Mouse (Mus musculus) embryonic facial prominence, embryonic 13.5 days (tissue): ENCODE results near the gene Mybbp1a. TPM values are rescaled to one million over a fixed set of nuclear protein-coding genes. Genes with fewer than 3 reads are reported as not detected.

ENCODE experiments used
- ATAC-seq: fragments of 200-750 bp; cut with Nextera tagmentation; 2 replicates; pipeline ENCODE4 v1.8.0; 2017; ENCODE audit warnings: low read depth; ENCODE audit not compliant: insufficient number of reproducible peaks, insufficient read depth, low FRiP score, low TSS enrichment
- H3K27ac ChIP-seq: fragments of 300-500 bp; sonication (generic); 2 replicates; pipeline ENCODE4 v1.5.1; 2015; ENCODE audit warnings: moderate library complexity, mild to moderate bottlenecking, inconsistent platforms
- H3K27me3 ChIP-seq: fragments of 300-500 bp; sonication (generic); 2 replicates; pipeline ENCODE4 v1.6.1; 2015; ENCODE audit warnings: mild to moderate bottlenecking, inconsistent platforms
- H3K36me3 ChIP-seq: fragments of 300-500 bp; sonication (generic); 2 replicates; pipeline ENCODE4 v1.6.1; 2015; ENCODE audit warnings: mild to moderate bottlenecking, inconsistent platforms
- H3K4me1 ChIP-seq: fragments of 300-500 bp; sonication (generic); 2 replicates; pipeline ENCODE4 v1.6.1; 2015; ENCODE audit warnings: inconsistent platforms
- H3K4me2 ChIP-seq: fragments of 300-500 bp; sonication (generic); 2 replicates; pipeline ENCODE4 v1.6.1; 2015; ENCODE audit warnings: moderate library complexity, mild to moderate bottlenecking, inconsistent platforms
- H3K4me3 ChIP-seq: fragments of 300-500 bp; sonication (generic); 2 replicates; pipeline ENCODE4 v1.5.1; 2015; ENCODE audit warnings: mild to moderate bottlenecking, inconsistent platforms
- H3K9ac ChIP-seq: fragments of 300-500 bp; sonication (generic); 2 replicates; pipeline ENCODE4 v1.6.1; 2015; ENCODE audit warnings: mild to moderate bottlenecking, inconsistent platforms
- H3K9me3 ChIP-seq: fragments of 300-500 bp; sonication (generic); 2 replicates; pipeline ENCODE4 v1.6.1; 2016; ENCODE audit warnings: inconsistent platforms
- WGBS: fragments of 180-500 bp; shearing (Covaris S2); methylation state at CpG from one replicate; pipeline ENCODE4 v1.1.7; 2015; ENCODE audit warnings: mixed read lengths; 5-methylcytosine and 5-hydroxymethylcytosine counted together
- polyA plus RNA-seq: library from polyadenylated mRNA; unstranded; fragments of >200 nt; fragmentation: Nextera tagmentation; extraction: Ambion mirVana; gene quantifications from 2 replicates; pipeline ENCODE4 v1.2.1, GENCODE M21; 2015

Mybbp1a gene
- polyA plus RNA-seq, 1 experiment from 2014 or later = 174 TPM

DNA sequence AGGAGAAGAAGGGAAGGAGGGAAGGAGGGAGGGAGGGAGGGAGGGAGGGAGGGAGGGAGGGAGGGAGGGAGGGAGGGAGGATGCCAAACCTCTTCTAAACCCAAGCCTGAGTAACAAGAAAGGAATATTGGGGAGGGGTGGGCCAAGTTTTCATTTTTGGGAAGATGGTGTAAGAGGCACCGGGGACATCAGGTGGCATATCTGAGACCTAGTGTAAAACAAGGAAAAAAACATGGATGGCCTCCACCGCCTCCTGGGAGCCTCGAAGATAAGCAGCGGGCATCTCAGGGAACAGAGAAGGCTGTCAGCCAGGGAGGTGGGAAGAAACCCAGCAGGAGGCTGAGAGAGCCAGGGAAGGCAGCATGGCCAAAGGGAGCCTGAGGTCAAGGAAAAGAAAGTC is 35.6 kb upstream of the Mybbp1a start:
- Histone ChIP-seq H3K9me3 (no peaks in the 10 kb centered on the region), H3K27me3 (peaks cover 28% of the 10 kb centered on the region), H3K4me2 (no peak overlapping the region), H3K36me3 (0 out of 2 replicates have a peak, but pooled peaks cover 3% of the 10 kb centered on the region), H3K9ac (no peak overlapping the region), H3K4me1 (peaks cover 31% of the 10 kb centered on the region), H3K4me3 (no peak overlapping the region), H3K27ac (peak overlapping the region; percentile 17; the same call in 1 of the 2 replicates)
- no peak for ATAC-seq
- WGBS = 56% methylated on average over 4 of the region's 4 CpGs

DNA sequence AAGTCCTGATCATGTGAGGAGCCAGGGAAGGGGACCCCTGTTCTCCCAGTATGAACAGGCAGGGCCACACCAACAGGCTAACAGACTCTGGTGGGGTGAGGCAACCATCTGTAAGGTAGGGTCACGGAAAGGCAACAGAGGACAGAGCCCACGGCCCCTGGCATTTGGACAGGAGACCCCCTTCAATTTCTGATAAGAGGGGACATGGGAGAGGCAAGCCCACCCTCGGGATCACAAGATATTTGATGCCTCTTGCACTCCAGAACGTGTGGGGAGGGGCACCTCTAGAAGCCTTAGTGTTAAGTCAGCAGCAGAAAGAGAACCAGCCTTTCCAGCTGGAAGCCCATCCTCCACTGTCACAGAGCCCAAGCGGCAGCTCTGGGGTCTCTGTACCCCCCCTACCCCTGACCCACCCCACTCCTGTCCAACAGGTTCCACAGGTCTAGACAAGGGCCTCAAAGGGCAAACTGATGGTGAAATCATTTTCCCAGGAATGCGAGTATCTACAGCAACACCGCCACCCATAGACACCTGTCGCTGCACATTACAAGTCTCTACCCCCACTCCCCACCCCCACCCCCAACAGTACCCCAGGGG is 35.0 kb upstream of the Mybbp1a start:
- WGBS = 46% methylated on average over 8 of the region's 8 CpGs
- Histone ChIP-seq H3K4me1 (peaks cover 34% of the 10 kb centered on the region), H3K4me2 (no peak overlapping the region; the same call in 1 of the 2 replicates), H3K9ac (no peak overlapping the region), H3K36me3 (0 out of 2 replicates have a peak, but pooled peaks cover 3% of the 10 kb centered on the region), H3K27me3 (peaks cover 34% of the 10 kb centered on the region), H3K9me3 (no peaks in the 10 kb centered on the region), H3K4me3 (no peak overlapping the region), H3K27ac (peak overlapping the region; percentile 17; the same call in 1 of the 2 replicates)
- ATAC-seq = no peak

DNA sequence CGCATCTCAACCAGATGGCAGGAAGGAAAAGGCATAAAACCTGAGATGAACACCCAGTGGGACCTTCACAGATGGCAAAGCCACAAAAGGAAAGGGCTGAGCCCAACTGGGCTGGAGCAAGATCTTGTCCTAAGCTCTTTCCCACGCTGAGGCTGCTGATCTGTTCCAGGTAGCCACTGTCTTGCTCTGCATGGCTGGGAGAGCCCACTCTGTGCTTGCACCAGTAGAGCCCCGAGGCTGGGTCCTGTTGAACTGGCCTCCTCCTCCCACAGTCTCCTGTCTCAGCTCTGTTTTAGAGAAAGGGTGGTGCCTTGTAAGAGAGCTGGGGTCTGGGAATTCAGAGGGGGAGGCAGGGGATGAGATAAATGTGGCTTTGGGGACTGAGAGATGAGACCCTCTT is 34.1 kb upstream of the Mybbp1a start:
- ATAC-seq = no peak
- 20% methylated on average over 3 of the region's 3 CpGs for WGBS
- Histone ChIP-seq H3K4me3 (no peak overlapping the region), H3K27ac (no peak overlapping the region), H3K9me3 (no peaks in the 10 kb centered on the region), H3K9ac (no peak overlapping the region), H3K4me2 (peak overlapping the region; percentile 7; the same call in 1 of the 2 replicates), H3K27me3 (peaks cover 41% of the 10 kb centered on the region), H3K36me3 (0 out of 2 replicates have a peak, but pooled peaks cover 3% of the 10 kb centered on the region), H3K4me1 (peaks cover 33% of the 10 kb centered on the region)

DNA sequence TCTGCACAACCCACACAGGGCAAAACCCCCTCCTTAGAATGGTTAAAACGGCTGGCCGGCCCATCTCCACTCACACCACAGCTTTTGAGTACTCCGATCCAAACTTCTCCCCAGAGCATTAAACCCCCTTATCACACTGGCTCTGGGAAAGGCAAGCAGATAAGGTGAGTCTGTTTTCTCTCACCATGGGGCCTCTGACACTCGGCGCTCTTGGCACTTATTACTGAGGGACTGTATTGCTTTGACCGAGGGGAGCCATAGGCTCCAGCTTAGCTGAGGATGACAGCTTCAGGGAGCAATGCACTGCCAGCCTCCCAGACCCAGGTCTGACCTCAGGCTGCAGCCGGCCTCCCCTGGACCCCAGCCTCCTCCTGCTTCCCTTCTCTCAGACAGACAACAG is 33.6 kb upstream of the Mybbp1a start:
- 26% methylated on average over 7 of the region's 7 CpGs for WGBS
- ATAC-seq = no peak
- no peak overlapping the region for H3K27ac ChIP-seq

DNA sequence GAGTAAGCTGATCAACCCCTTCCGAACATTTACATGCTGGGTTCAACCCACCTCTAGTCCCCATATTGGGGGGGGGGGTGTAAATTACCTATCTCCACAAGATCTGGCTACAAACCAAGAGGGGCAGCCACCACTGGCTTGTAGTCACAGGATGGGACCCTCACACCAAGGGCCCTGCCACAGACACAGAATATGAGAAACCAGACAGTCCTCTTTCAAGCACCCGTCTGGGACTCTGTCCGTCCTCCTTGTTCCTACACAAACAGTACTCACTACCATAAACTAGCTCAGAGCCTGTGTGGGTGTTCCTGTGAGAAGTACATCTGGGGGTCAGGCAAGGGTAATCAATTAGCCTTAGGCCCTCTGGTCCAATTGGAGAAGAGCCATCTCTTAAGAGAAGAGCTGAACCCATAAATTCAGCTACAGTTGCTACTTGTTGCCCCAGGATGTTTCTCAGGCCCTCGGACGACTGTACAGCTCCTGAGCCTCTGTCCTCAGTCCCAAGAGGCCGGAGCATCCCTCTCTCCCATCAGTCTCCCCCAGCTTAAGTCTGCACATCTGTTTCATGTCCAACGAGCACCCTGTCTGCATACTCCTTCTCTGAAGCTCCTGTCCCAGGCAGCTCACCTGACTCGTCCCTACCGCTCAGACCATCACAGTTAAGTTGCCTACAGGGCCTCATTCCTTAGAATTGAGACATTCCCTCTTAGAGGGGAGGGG is 32.5 kb upstream of the Mybbp1a start:
- Histone ChIP-seq H3K4me2 (peak overlapping the region; percentile 99), H3K27me3 (peaks cover 42% of the 10 kb centered on the region), H3K4me3 (0 out of 2 replicates have a peak overlapping the region, but pooled peaks have one; percentile 9), H3K4me1 (peaks cover 33% of the 10 kb centered on the region), H3K36me3 (0 out of 2 replicates have a peak, but pooled peaks cover under 1% of the 10 kb centered on the region), H3K27ac (no peak overlapping the region), H3K9me3 (no peaks in the 10 kb centered on the region), H3K9ac (no peak overlapping the region)
- WGBS = 50% methylated on average over 9 of the region's 9 CpGs
- no peak for ATAC-seq

More for the DNA sequence above, 33.6 kb upstream of the Mybbp1a start:
- Histone ChIP-seq H3K36me3 (0 out of 2 replicates have a peak, but pooled peaks cover 3% of the 10 kb centered on the region), H3K9me3 (no peaks in the 10 kb centered on the region), H3K9ac (no peak overlapping the region), H3K4me1 (peaks cover 33% of the 10 kb centered on the region), H3K4me3 (no peak overlapping the region), H3K4me2 (no peak overlapping the region), H3K27me3 (peaks cover 42% of the 10 kb centered on the region)

DNA sequence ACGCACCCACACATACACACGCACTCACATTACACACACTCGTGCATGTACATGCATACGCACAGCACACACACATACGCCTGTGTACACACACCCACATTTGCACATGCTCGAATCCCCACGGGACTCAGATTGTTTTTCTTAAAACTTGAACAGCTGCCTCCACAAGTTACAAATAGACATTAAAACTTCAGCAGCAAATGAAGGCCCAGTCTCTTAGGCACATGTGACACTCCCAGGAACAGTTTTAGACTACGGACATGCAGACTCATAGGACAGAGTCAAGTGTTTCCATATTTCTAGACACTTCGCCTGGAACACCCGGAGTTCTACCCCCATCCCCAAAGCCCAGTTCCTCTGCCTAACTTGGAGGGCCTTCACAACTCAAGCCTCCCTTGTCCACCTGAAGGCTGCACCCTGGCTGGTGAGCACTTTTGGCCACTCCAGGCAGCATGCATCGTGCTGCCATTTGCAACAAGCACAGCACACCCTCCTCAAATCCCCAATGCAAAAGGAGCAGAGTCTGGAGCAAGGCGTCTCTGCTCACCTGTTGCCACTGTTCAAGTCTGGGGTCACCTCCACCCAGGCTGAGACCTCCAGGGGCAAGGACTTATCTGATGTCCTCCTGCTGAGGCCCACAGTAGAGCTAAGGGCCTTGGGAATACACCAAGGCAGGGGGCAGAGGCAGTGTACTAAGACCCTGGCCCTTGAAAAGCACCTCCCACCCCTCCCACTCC is 31.3 kb upstream of the Mybbp1a start:
- Histone ChIP-seq H3K27me3 (peaks cover 47% of the 10 kb centered on the region), H3K27ac (no peak overlapping the region), H3K4me1 (peaks cover 33% of the 10 kb centered on the region), H3K9me3 (no peaks in the 10 kb centered on the region), H3K36me3 (no peaks in the 10 kb centered on the region), H3K4me3 (peak overlapping the region; percentile 66; the same call in 1 of the 2 replicates), H3K4me2 (peak overlapping the region; percentile 99), H3K9ac (no peak overlapping the region)
- WGBS = 73% methylated on average over 12 of the region's 12 CpGs
- ATAC-seq = no peak

DNA sequence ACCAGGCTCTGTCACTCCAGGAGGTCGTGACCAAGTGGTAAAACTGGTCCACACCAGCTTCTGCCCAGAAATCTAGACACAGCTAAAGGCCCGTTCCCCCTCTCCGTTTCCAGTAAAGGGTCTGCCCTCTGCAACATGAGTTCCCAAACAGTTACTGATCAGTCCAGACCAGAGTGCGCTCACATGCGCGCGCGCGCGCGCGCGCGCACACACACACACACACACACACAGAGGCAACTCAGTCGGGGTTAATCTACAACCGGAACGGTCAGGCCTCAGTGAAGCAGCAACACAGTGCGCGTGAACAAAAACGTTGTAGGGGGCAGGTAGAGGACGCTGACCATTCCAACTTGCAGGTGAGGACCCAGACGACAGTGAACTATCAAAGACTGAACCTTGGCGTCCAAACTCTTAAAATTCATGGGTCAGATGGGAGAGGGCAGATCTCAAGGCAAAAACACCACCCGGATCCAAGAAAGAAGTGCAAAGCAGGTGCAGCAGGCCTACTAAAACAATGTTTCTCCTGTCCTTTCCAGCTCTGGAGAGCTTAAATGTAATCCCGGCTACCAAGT is 30.5 kb upstream of the Mybbp1a start:
- no peaks in the 10 kb centered on the region for H3K9me3 ChIP-seq
- peak overlapping the region; percentile 66 for H3K4me3 ChIP-seq
- peaks cover 47% of the 10 kb centered on the region for H3K27me3 ChIP-seq
- no peak for ATAC-seq
- H3K9ac ChIP-seq = peak overlapping the region; percentile 73; the same call in 1 of the 2 replicates
- 2% methylated on average over 25 of the region's 25 CpGs for WGBS
- 0 out of 2 replicates have a peak overlapping the region, but pooled peaks have one; percentile 48 for H3K27ac ChIP-seq
- H3K4me1 ChIP-seq = peaks cover 33% of the 10 kb centered on the region
- H3K4me2 ChIP-seq = peak overlapping the region; percentile 99
- H3K36me3 ChIP-seq = no peaks in the 10 kb centered on the region

DNA sequence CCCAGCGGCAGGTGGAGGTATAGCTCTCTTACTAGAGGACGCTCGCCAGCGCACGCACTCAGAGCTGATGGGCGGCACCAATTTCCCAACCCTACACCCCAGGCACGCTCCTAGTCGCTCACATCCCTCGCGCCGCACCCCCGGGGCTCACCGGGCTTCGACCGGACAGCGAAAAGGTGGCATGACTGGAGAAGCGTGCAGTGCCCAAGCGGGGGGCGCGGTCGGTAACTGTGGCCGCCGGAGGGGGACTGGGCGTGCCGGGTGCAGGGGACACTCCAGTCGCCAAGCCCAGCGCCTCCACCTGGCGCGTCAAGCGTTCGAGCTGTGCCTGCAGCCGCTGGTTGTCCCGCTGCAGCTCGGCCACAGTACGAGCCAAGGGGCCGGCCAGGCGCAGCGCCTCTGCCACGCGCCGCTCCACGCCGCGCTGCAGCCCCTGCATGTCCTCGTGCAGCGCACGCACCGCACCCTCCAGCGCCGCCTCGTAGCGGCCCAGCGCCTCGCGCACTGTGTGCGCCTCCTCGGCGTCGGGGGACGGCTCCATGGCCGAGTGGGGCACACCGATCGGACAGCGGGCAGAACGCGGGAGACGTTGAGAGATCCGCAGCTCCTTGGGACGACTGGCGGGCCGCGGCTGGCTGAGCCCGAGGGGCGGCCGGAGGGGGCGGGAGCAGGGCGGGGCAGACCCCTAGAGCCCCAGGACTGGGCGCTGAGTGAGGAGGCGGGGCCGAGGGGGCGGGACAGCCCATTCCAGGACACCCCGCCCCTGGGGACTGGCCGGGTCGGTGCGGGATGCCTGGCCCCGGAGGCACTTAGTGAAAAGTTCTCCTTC is 29.8 kb upstream of the Mybbp1a start, which contains the start of gene Smtnl2:
Gene Smtnl2, minus strand, starts transcription at position 621 of the 829 bp plus-strand sequence.
- Histone ChIP-seq H3K4me2 (peak within 1 kb of the TSS; percentile 99), H3K27ac (0 out of 2 replicates have a peak within 1 kb of the TSS, but pooled peaks have one; percentile 48), H3K4me1 (peaks cover 29% of the 10 kb centered on the region), H3K9me3 (no peaks in the 10 kb centered on the region), H3K27me3 (peaks cover 47% of the 10 kb centered on the region), H3K36me3 (no peaks in the 10 kb centered on the region), H3K4me3 (peak within 1 kb of the TSS; percentile 66), H3K9ac (peak within 1 kb of the TSS; percentile 73)
- peak; percentile 83 for ATAC-seq
- under 1% methylated on average over 84 of the region's 86 CpGs for WGBS

DNA sequence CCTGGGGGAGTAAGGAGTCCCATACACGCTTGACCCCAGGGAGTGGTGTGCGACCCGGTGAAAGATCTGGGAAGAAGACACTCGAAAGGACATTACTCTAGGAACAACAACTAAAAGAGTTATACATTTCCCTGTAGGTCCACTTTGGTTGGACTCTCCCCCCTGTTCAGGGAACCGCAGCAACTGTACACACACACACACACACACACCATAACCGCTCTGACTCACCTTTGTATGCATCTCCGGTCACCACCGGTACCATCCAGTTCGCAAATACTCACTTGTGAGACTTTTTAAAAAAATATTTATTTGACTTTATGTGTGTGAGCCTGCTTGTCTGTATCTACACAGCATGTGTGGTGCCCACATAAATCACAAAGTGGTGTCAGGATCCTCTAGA is 29.2 kb upstream of the Mybbp1a start:
- Histone ChIP-seq H3K9me3 (no peaks in the 10 kb centered on the region), H3K9ac (peak overlapping the region; percentile 73), H3K27ac (no peak overlapping the region), H3K4me1 (peaks cover 25% of the 10 kb centered on the region), H3K4me2 (peak overlapping the region; percentile 99), H3K4me3 (peak overlapping the region; percentile 66), H3K27me3 (peaks cover 47% of the 10 kb centered on the region), H3K36me3 (no peaks in the 10 kb centered on the region)
- 33% methylated on average over 9 of the region's 9 CpGs for WGBS
- no peak for ATAC-seq

DNA sequence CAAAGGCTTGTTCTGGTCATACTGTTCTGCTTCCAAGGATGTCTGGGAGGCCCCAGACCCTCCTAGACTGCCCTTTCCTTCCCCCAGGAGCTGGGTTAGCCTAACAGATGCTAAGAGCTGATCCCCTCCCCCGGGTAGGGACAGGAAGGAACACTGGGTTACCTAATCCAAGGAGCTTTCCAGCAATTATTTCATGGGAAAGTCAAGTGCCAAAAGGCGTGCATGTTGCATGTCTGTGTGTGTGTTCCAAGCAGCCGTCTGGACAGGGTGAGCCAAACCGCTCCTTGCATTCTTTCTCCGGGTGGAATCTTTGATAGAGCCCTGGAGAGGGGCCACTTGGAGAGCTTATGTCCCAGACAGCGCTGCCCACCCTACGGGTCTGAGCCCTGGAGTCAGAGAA is 28.1 kb upstream of the Mybbp1a start:
- H3K9ac ChIP-seq = no peak overlapping the region
- 72% methylated on average over 7 of the region's 7 CpGs for WGBS
- peaks cover 29% of the 10 kb centered on the region for H3K4me1 ChIP-seq
- H3K4me2 ChIP-seq = no peak overlapping the region
- H3K27me3 ChIP-seq = peaks cover 43% of the 10 kb centered on the region
- H3K9me3 ChIP-seq = no peaks in the 10 kb centered on the region
- ATAC-seq = no peak
- no peak overlapping the region for H3K4me3 ChIP-seq
- H3K36me3 ChIP-seq = no peaks in the 10 kb centered on the region
- H3K27ac ChIP-seq = no peak overlapping the region
